Mouse (Mus musculus): ENCODE measurements around the gene Zfp217. TPM values are rescaled to one million over a fixed set of nuclear protein-coding genes. Genes with fewer than 3 reads are reported as not detected.
"Not testable (repeated sequence)": the region's sequence is repeated elsewhere in the genome, so short reads cannot be mapped to it uniquely, and the experiment has no call there.

Zfp217 gene
- 1 to 10 TPM; 4.5 to 5.5 TPM for total RNA-seq (2021)
- long read RNA-seq, partial matches to known transcripts = 0 of 2 reads
- long read RNA-seq, other reads (novel, unspliced or antisense) = 2 of 2 reads

GRCm38 (mm10) chr2:170147661-170148153 is at the start of gene Zfp217:
Zfp217 (minus strand) TSS chr2:170148103.
- DNase-seq (ENCODE audit: low spot score in 2 of 2) = no peak

DNA sequence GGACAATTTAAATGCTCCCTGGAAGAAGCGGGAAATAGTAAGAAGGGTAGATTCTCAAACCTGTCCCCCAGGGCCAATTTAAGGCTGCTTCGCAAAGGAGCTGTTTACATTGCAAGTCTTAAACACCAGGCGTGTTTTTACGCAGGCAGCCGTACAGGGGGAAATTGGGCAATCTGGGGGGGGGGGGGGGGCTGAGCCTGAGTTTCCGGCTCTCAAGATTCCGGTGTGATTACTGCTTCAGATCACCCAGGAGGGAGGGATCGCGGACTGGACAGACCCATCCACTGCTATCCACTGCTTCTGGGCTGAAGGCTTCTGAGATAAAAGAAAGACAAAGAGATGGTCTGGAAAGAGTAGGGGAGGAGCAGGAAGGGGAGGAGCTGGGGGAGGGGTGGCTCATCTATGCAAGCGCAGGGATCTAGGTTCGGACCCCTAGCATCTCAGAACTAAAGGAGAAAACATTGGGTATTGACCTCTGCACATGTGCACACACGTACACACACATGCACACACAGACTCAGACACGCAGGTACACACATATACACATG is 47.7 kb upstream of the Zfp217 start:
- DNase-seq (ENCODE audit: low spot score in 2 of 2) = no peak

GRCm38 (mm10) chr2:170194845-170195244 is 46.9 kb upstream of the Zfp217 start:
- DNase-seq (ENCODE audit: low spot score in 2 of 2) = no peak

DNA sequence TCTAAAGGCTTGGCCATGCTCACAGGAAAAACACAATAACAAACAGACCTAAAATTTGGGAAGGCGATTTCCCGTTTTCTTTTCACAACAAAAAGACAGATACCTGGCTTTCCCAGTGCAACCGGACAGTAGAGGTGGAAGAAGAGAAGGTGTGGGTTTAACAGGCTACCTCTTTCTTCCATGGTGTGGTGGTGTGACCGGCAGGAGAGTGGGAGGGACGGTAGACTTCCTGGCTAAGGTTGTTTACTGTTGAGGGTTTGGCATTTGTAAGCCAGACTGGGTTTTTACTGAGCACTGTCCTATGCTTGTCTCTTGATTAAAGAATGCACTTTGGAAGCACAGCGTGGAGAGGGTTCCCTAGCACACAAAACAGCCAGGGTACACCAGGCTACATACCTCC is 45.9 kb upstream of the Zfp217 start:
- DNase-seq (ENCODE audit: low spot score in 2 of 2) = no peak

GRCm38 (mm10) chr2:170193211-170193610 is 45.3 kb upstream of the Zfp217 start:
- peak; percentile 21 to 30 for DNase-seq (ENCODE audit: low spot score in 2 of 2)

- peak; percentile 47 to 54 for DNase-seq (ENCODE audit: low spot score in 2 of 2)
These were observed 44.8 kb upstream of the Zfp217 start for GRCm38 (mm10) chr2:170192731-170193149.

- DNase-seq (ENCODE audit: low spot score in 2 of 2) = no peak
These were observed 40.8 kb upstream of the Zfp217 start for GRCm38 (mm10) chr2:170188721-170189120.

DNA sequence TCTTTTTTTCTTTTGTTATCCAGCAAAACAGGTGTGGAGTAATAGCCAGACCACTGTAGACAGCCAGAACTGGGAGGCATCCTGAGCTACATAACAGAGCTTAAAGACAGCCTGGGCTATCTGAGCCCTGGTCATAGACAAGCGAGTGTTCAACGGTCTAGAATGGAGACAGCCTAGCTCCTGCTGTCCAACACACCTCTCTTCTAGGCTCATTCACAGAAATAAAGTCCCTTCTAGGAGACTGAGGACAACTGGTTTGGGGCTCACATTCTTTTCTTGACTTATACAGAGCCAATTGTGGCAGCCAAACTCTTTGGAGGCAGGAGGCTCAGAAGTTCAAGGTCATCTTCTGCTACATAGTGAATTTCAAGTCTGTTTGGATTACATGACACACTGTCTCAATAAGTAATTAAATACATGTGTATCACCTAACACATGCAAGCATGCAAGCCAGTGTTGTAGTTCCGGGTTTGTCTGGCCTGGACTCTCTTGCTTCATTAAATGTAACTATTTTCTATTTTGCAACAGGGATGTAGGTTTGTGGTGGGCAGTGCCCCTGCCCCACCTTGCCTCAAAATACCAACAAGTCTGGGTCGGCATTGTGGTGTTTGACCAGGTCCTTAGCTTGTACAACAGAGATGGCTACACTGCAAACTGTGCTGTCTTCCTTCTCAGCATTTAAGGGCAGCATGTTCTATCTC is 37.4 kb upstream of the Zfp217 start:
- no peak for DNase-seq (ENCODE audit: low spot score in 2 of 2)

DNA sequence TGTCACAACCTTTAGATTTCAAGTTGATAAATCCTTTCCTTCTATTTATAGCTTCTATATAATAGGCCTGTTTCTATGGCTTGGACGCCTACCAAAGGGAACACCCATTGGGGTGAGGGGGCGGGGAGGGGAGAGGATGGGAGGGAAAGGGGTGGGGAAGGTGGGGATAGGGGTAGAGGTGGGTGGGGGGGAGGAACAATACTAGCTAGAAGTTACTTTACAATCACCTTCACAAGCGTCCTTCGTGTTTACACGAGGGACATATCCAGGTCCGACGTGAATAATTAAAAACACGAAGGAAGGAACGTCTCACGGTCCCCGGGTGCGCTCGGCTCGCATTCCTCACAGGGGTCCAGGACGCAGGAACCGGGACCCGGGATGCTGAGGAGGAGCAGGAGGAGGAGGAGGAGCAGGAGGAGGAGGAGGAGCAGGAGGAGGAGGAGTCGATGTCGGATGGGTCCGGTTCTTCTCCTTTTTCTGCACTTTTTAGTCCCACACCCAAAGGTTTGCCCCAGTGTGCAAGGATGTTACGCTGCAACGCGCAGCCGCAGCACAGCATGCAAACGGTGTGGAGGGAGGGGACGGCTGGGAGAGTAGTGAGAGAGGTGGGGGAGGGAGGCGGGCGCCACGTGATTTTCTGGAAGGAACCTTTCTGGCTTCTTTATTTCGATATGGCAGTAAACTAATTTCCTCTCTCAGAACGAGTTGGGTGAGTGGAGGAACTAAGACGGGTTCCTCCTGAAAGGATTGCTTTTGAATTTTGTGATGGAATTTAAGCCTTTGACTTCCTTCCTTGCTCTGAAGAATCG is 36.5 kb upstream of the Zfp217 start:
- DNase-seq (ENCODE audit: low spot score in 2 of 2) = peak; percentile 49 to 61

- no peak for DNase-seq (ENCODE audit: low spot score in 2 of 2)
These were observed 35.9 kb upstream of the Zfp217 start for GRCm38 (mm10) chr2:170183851-170184174.

GRCm38 (mm10) chr2:170181862-170182261 is 34.0 kb upstream of the Zfp217 start:
- no peak for DNase-seq (ENCODE audit: low spot score in 2 of 2)

GRCm38 (mm10) chr2:170180769-170181168 is 32.9 kb upstream of the Zfp217 start:
- not testable (repeated sequence) for DNase-seq (ENCODE audit: low spot score in 2 of 2)

DNA sequence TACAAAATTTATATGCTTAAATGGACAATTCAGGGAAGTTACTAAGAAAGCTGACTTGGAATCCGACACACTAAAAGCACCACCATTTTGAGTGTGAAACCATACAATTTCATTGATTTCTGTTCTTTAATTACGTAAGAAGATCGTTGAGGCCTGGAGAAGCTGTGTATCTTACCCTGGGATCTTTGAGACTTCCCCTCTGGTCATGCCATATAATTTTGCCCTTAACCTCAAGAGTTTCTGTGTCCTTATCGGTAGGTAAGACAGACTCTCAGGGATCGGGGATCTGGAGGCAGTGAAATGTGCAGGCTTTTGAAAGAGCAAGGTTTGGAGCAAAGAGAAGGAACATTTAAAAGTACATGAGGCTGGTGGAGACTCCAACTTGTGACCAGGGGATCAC is 31.4 kb upstream of the Zfp217 start:
- DNase-seq (ENCODE audit: low spot score in 2 of 2) = no peak

GRCm38 (mm10) chr2:170177323-170177722 is 29.4 kb upstream of the Zfp217 start:
- DNase-seq (ENCODE audit: low spot score in 2 of 2) = no peak

GRCm38 (mm10) chr2:170176284-170176926 is 28.5 kb upstream of the Zfp217 start:
- no peak for DNase-seq (ENCODE audit: low spot score in 2 of 2)

GRCm38 (mm10) chr2:170175661-170176150 is 27.8 kb upstream of the Zfp217 start:
- no peak for DNase-seq (ENCODE audit: low spot score in 2 of 2)

- DNase-seq (ENCODE audit: low spot score in 2 of 2) = no peak
These were observed 27.3 kb upstream of the Zfp217 start for GRCm38 (mm10) chr2:170175190-170175589.

- no peak for DNase-seq (ENCODE audit: low spot score in 2 of 2)
These were observed 21.2 kb upstream of the Zfp217 start for GRCm38 (mm10) chr2:170169062-170169461.

- no peak for DNase-seq (ENCODE audit: low spot score in 2 of 2)
These were observed 17.7 kb upstream of the Zfp217 start for GRCm38 (mm10) chr2:170165649-170166048.

- no peak for DNase-seq (ENCODE audit: low spot score in 2 of 2)
These were observed 16.0 kb upstream of the Zfp217 start for GRCm38 (mm10) chr2:170163671-170164462.
